Mouse (Mus musculus): ENCODE results near the gene Ptprk. TPM values are rescaled to one million over a fixed set of nuclear protein-coding genes. Genes with fewer than 3 reads are reported as not detected.

Ptprk gene
- polyA plus RNA-seq, 1 experiment from 2014 or later, result 25.4 TPM

- no peak overlapping the region for H3K4me3 ChIP-seq (replicated peaks)
- no peaks in the 10 kb centered on the region for H3K27me3 ChIP-seq
- H3K36me3 ChIP-seq (replicated peaks), result no peaks in the 10 kb centered on the region
- H3K9ac ChIP-seq, result no peak overlapping the region
- peaks cover 4% of the 10 kb centered on the region; the same call in 1 of the 2 replicates for H3K4me1 ChIP-seq
- no peaks in the 10 kb centered on the region for H3K9me3 ChIP-seq
- WGBS, result 91% methylated on average over 1 of the region's 1 CpGs
- H3K4me2 ChIP-seq, result no peak overlapping the region
- H3K27ac ChIP-seq, result no peak overlapping the region
- ATAC-seq (ENCODE audit: low FRiP score), result no peak
These were observed 92.0 kb downstream of the Ptprk start for GRCm38 (mm10) chr10:28166610-28167009.

GRCm38 (mm10) chr10:28167097-28167496, 92.5 kb downstream of the Ptprk start:
- Histone ChIP-seq H3K36me3 (replicated peaks) (no peaks in the 10 kb centered on the region), H3K4me2 (no peak overlapping the region), H3K27ac (no peak overlapping the region), H3K4me3 (replicated peaks) (no peak overlapping the region), H3K9ac (no peak overlapping the region), H3K9me3 (no peaks in the 10 kb centered on the region), H3K27me3 (no peaks in the 10 kb centered on the region), H3K4me1 (peaks cover 4% of the 10 kb centered on the region; the same call in 1 of the 2 replicates)
- WGBS, result 60% methylated on average over 2 of the region's 2 CpGs
- no peak for ATAC-seq (ENCODE audit: low FRiP score)

DNA sequence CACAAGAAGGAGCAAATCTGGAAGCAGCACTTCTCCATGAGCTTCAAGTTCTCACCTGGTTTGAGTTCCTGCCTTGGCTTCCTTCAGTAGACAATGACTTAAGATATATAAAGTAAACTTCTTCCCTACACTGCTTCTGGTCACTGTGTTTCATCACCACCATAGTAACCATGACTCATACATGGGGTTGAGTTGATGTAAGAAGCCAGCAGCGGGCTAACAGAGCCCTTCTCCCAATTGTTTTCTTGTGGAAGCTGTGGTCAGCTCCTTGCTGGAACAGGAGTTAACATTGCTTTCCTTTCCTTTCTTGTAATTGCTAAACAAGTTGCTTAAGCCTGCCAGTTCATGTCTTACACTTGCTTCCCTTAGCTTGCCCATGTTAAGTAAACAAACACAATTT, 96.6 kb downstream of the Ptprk start:
- ATAC-seq (ENCODE audit: low FRiP score), result no peak
- no peaks in the 10 kb centered on the region for H3K27me3 ChIP-seq
- H3K4me3 ChIP-seq (replicated peaks), result no peak overlapping the region
- H3K4me2 ChIP-seq, result no peak overlapping the region
- H3K27ac ChIP-seq, result no peak overlapping the region
- no peak overlapping the region for H3K9ac ChIP-seq
- no peaks in the 10 kb centered on the region for H3K9me3 ChIP-seq
- WGBS, result 91% methylated on average over 1 of the region's 1 CpGs
- no peaks in the 10 kb centered on the region for H3K4me1 ChIP-seq
- H3K36me3 ChIP-seq (replicated peaks), result no peaks in the 10 kb centered on the region

- Histone ChIP-seq H3K27me3 (no peaks in the 10 kb centered on the region), H3K9me3 (no peaks in the 10 kb centered on the region), H3K36me3 (replicated peaks) (no peaks in the 10 kb centered on the region), H3K27ac (no peak overlapping the region), H3K4me2 (no peak overlapping the region), H3K4me3 (replicated peaks) (no peak overlapping the region), H3K9ac (no peak overlapping the region), H3K4me1 (no peaks in the 10 kb centered on the region)
- ATAC-seq (ENCODE audit: low FRiP score), result no peak
- 74% methylated on average over 4 of the region's 4 CpGs for WGBS
These were observed 104.3 kb downstream of the Ptprk start for GRCm38 (mm10) chr10:28178876-28179275.

- WGBS, result 96% methylated on average over 3 of the region's 3 CpGs
- H3K36me3 ChIP-seq (replicated peaks), result no peaks in the 10 kb centered on the region
- no peak overlapping the region for H3K27ac ChIP-seq
- H3K27me3 ChIP-seq, result no peaks in the 10 kb centered on the region
- no peaks in the 10 kb centered on the region for H3K9me3 ChIP-seq
- no peaks in the 10 kb centered on the region for H3K4me1 ChIP-seq
- no peak for ATAC-seq (ENCODE audit: low FRiP score)
- H3K9ac ChIP-seq, result no peak overlapping the region
- H3K4me2 ChIP-seq, result no peak overlapping the region
- no peak overlapping the region for H3K4me3 ChIP-seq (replicated peaks)
These were observed 107.5 kb downstream of the Ptprk start for GRCm38 (mm10) chr10:28182081-28182480.

DNA sequence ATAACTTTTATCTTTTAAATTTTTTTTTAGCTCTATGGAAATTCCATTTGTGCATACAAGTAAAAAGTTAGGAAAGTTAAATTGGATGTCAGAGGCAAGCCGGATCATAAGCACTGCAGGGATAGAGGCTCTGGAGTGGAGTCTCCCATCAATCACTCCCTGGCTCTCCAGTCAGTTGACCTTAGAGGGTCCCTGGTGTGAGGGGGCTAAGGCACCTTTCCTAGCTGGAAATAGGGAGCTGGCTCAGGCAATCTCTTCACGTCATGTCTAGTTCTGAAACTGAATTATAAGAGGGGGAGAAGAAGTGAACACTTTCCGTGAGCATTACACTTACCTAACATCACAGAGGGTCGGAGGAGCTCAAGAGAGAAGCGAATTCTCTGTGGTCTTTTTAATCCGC, 110.1 kb downstream of the Ptprk start:
- no peak overlapping the region for H3K4me2 ChIP-seq
- H3K9ac ChIP-seq, result no peak overlapping the region
- H3K27me3 ChIP-seq, result no peaks in the 10 kb centered on the region
- ATAC-seq (ENCODE audit: low FRiP score), result no peak
- WGBS, result 83% methylated on average over 6 of the region's 6 CpGs
- H3K27ac ChIP-seq, result no peak overlapping the region
- H3K9me3 ChIP-seq, result no peaks in the 10 kb centered on the region
- no peak overlapping the region for H3K4me3 ChIP-seq (replicated peaks)
- H3K4me1 ChIP-seq, result no peaks in the 10 kb centered on the region
- no peaks in the 10 kb centered on the region for H3K36me3 ChIP-seq (replicated peaks)

DNA sequence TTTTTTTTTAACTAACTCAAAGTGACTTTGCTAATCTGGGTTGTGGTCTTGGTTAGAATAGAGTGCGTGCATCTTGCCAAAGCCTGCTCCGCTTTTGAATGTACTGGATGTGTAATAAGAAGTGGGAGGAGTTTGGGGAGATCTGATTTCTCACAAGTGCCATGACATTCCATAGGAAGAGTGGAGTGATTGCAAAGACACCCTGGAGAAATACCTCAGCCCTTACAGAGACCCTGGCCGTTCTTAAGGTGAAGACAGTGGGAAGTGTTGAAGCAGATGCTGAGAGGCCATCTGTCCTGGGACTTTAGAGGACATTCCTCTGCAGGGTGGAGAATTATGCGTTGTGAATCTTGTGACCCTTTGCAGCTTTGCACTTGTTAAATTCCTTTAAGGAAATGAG, 110.7 kb downstream of the Ptprk start:
- no peaks in the 10 kb centered on the region for H3K4me1 ChIP-seq
- no peak overlapping the region for H3K9ac ChIP-seq
- no peak overlapping the region for H3K27ac ChIP-seq
- no peaks in the 10 kb centered on the region for H3K9me3 ChIP-seq
- no peak overlapping the region for H3K4me3 ChIP-seq (replicated peaks)
- H3K4me2 ChIP-seq, result no peak overlapping the region
- no peak for ATAC-seq (ENCODE audit: low FRiP score)
- H3K36me3 ChIP-seq (replicated peaks), result no peaks in the 10 kb centered on the region
- no peaks in the 10 kb centered on the region for H3K27me3 ChIP-seq
- WGBS, result 68% methylated on average over 4 of the region's 4 CpGs

DNA sequence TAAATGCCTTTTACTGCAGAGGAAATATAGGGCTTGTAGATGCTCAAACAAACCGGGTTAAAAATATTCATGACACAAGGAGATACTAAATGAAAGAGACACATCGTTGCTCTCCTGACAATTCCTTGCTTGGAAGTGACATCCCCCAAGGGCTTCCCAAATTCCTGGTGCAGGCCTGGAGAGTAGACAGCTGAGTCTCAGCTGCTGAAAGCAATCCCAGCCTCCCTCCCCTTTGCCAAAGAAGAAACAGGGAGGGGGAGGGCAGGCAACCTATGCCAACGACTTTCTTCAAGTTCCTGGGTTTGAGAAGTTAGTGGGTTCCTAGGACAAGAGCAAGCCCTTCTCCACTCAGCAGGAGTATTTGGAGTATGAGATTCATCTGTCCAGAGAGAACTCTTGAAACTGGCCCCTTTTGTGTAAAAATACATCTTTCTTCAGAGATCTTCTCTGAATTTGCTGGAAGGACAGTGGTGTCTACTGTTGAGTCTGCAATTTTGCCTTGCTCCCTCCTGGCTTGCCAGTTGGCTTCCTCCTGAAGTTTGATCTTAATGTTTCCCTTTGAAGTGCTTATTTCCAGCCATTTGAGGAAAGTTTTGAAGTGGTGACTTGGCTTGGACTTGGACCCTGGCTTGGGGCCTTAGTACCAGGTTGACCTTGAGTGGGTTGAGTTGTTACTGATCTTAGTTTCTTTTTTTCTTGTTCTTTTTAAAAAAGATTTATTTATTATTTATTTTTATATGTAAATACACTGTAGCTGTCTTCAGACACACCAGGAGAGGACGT, 111.6 kb downstream of the Ptprk start:
- Histone ChIP-seq H3K4me1 (no peaks in the 10 kb centered on the region), H3K36me3 (replicated peaks) (no peaks in the 10 kb centered on the region), H3K4me3 (replicated peaks) (no peak overlapping the region), H3K4me2 (no peak overlapping the region), H3K9ac (no peak overlapping the region), H3K27me3 (no peaks in the 10 kb centered on the region), H3K9me3 (no peaks in the 10 kb centered on the region), H3K27ac (no peak overlapping the region)
- 81% methylated on average over 4 of the region's 4 CpGs for WGBS
- no peak for ATAC-seq (ENCODE audit: low FRiP score)

- no peaks in the 10 kb centered on the region for H3K9me3 ChIP-seq
- no peak for ATAC-seq (ENCODE audit: low FRiP score)
- no peak overlapping the region for H3K4me2 ChIP-seq
- H3K4me3 ChIP-seq (replicated peaks), result no peak overlapping the region
- no peaks in the 10 kb centered on the region for H3K4me1 ChIP-seq
- H3K9ac ChIP-seq, result no peak overlapping the region
- WGBS, result 95% methylated on average over 5 of the region's 5 CpGs
- H3K36me3 ChIP-seq (replicated peaks), result no peaks in the 10 kb centered on the region
- H3K27me3 ChIP-seq, result no peaks in the 10 kb centered on the region
- H3K27ac ChIP-seq, result no peak overlapping the region
These were observed 116.8 kb downstream of the Ptprk start for GRCm38 (mm10) chr10:28191440-28191839.

DNA sequence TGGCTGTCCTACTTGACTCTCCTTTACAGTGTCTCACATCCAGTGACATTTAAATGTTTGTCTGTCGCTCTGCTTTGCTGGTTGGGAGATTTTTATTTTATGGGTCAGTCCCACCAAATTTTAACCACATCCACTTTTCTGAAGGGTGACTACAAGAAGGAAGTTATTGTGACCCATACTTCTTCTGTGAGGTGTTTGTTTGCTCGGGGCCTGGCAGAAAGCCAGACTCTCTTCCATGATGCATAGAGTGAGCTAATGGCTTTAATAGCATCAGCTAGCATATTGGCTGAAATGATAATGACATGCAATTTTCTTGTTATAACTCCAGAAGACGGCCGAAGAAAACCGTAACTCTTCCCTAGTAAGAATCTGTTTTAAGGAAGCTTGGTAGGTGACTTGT, 119.0 kb downstream of the Ptprk start:
- no peak for ATAC-seq (ENCODE audit: low FRiP score)
- Histone ChIP-seq H3K4me1 (no peaks in the 10 kb centered on the region), H3K4me2 (no peak overlapping the region), H3K9ac (no peak overlapping the region), H3K27ac (no peak overlapping the region), H3K27me3 (no peaks in the 10 kb centered on the region), H3K36me3 (replicated peaks) (no peaks in the 10 kb centered on the region), H3K9me3 (no peaks in the 10 kb centered on the region), H3K4me3 (replicated peaks) (no peak overlapping the region)
- WGBS, result 88% methylated on average over 5 of the region's 5 CpGs

- WGBS, result 87% methylated on average over 3 of the region's 3 CpGs
- no peak for ATAC-seq (ENCODE audit: low FRiP score)
- H3K27ac ChIP-seq, result no peak overlapping the region
- H3K36me3 ChIP-seq (replicated peaks), result no peaks in the 10 kb centered on the region
- H3K9me3 ChIP-seq, result no peaks in the 10 kb centered on the region
- no peak overlapping the region for H3K4me3 ChIP-seq (replicated peaks)
- H3K27me3 ChIP-seq, result no peaks in the 10 kb centered on the region
- no peak overlapping the region for H3K4me2 ChIP-seq
- no peak overlapping the region for H3K9ac ChIP-seq
- no peaks in the 10 kb centered on the region for H3K4me1 ChIP-seq
These were observed 126.0 kb downstream of the Ptprk start for GRCm38 (mm10) chr10:28200609-28201008.

- Histone ChIP-seq H3K9me3 (no peaks in the 10 kb centered on the region), H3K27me3 (no peaks in the 10 kb centered on the region), H3K4me1 (no peaks in the 10 kb centered on the region), H3K27ac (no peak overlapping the region), H3K36me3 (replicated peaks) (no peaks in the 10 kb centered on the region), H3K4me3 (replicated peaks) (no peak overlapping the region), H3K9ac (no peak overlapping the region), H3K4me2 (no peak overlapping the region)
- ATAC-seq (ENCODE audit: low FRiP score), result no peak
These were observed 134.8 kb downstream of the Ptprk start for GRCm38 (mm10) chr10:28209394-28209793.

GRCm38 (mm10) chr10:28212083-28212482, 137.5 kb downstream of the Ptprk start:
- no peaks in the 10 kb centered on the region for H3K4me1 ChIP-seq
- no peak for ATAC-seq (ENCODE audit: low FRiP score)
- H3K9ac ChIP-seq, result no peak overlapping the region
- 91% methylated on average over 1 of the region's 1 CpGs for WGBS
- no peak overlapping the region for H3K4me2 ChIP-seq
- H3K36me3 ChIP-seq (replicated peaks), result no peaks in the 10 kb centered on the region
- no peaks in the 10 kb centered on the region for H3K27me3 ChIP-seq
- no peak overlapping the region for H3K4me3 ChIP-seq (replicated peaks)
- H3K27ac ChIP-seq, result no peak overlapping the region
- no peaks in the 10 kb centered on the region for H3K9me3 ChIP-seq

Measured in forebrain, embryonic 12.5 days (tissue).